Mouse (Mus musculus): ENCODE results near the gene Eif5. TPM values are rescaled to one million over a fixed set of nuclear protein-coding genes. Genes with fewer than 3 reads are reported as not detected.

The Eif5 gene
- total RNA-seq, 2 experiments from 2014 or later = 253 to 260 TPM

DNA sequence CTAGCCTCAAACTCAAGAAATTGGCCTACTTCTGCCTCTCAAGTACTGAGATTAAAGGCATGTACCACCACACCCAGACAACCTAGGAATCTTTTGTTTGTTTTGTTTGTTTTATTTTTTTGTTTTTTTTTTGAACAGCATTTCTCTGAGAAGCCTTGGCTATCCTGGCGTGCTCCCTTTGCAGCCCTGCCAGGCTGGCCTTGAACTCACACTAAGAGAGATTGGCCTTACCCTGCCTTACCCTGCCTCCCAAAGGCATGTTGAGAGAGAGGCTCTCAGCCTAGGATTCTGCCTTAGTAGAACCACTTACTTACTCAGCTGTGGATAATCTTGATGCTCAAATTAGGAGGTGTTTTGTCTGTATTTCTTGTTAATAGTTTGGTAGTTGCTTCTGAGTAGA is 45.2 kb downstream of the Eif5 start:
- no peak for DNase-seq (ENCODE audit: low spot score in 2 of 2)
- 0 out of 2 replicates have a peak overlapping the region, but pooled peaks have one; percentile 20 for H3K27ac ChIP-seq
- no peak overlapping the region for H3K4me3 ChIP-seq
- TF ChIP-seq CTCF (conservative IDR thresholded peaks at IDR 0.05) = no peak

DNA sequence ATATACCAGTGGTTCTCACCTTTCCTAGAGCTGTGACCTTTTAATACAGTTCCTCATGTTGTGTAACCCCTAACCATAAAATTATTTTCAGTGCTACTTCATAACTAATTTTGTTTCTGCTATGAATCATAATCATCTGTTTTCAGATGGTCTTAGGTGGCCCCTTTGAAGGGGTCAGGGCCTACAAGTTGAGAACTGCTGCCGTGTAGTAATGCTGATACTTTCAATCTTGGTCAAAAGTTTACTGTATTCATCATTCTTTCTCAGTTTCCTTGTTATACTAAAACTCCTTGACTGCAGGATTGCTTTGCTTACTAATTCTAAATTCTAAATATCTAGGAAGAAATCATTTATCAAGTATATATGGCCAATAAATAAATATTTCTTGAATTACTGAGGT is 46.6 kb downstream of the Eif5 start:
- no peak for TF ChIP-seq CTCF (conservative IDR thresholded peaks at IDR 0.05)
- no peak for DNase-seq (ENCODE audit: low spot score in 2 of 2)
- H3K27ac ChIP-seq = no peak overlapping the region

DNA sequence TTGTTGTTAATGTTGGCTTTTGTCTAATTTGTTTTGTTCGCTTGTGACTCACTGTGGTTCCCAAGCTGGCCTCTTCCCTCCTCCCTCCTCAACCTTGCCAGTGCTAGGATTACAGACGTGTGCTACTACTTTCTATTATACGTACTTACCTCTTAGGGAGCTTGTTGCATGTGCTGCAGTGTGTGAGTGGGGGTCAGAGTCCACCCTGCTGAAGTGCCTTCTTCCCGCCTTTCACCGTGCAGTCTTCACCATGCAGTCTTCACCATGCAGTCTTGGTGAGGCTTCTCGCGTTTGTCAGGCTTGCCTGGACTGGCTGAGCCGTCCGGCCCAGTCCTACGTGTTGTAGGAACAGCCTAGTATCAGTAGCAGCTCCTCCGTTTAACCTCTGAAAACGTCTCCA is 49.4 kb downstream of the Eif5 start:
- Histone ChIP-seq H3K4me3 (no peak overlapping the region), H3K27ac (peak overlapping the region; percentile 44; the same call in 1 of the 2 replicates)
- no peak for TF ChIP-seq CTCF (conservative IDR thresholded peaks at IDR 0.05)
- DNase-seq (ENCODE audit: low spot score in 2 of 2) = no peak

More for the DNA sequence above, 46.6 kb downstream of the Eif5 start:
- H3K4me3 ChIP-seq = no peak overlapping the region

DNA sequence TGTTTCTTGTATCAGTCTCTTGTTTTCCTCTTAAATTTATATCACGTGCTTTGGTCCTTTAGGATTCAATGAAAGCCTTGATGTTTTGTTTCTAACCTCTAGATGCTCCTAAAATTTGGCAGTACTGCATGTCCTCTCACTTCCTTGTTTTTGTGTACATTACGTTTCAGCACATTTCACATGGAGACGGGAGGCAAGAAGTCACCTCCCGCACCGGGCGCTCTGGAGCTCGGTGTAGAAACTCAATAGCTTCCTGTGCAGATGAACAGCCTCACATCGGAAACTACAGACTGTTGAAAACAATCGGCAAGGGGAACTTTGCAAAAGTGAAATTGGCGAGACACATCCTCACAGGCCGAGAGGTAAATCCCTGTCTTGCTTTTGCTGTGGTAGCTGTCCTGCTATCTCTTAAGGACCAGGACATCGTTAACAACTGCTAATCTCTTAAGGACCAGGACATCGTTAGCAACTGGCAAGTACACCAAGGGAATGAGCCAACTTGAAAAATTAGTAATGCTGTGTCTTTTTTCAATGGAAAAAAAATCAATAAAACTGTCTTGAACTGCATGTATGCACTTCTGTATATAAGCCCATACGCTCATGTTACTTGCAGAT is 54.7 kb downstream of the Eif5 start:
- peak overlapping the region; percentile 0; the same call in 1 of the 2 replicates for H3K27ac ChIP-seq

GRCm38 (mm10) chr12:111593775-111594174 is 56.0 kb downstream of the Eif5 start:
- H3K27ac ChIP-seq = no peak overlapping the region
- no peak for DNase-seq (ENCODE audit: low spot score in 2 of 2)
- no peak for TF ChIP-seq CTCF (conservative IDR thresholded peaks at IDR 0.05)
- H3K4me3 ChIP-seq = no peak overlapping the region

More for the DNA sequence above, 54.7 kb downstream of the Eif5 start:
- no peak for DNase-seq (ENCODE audit: low spot score in 2 of 2)
- no peak for TF ChIP-seq CTCF (conservative IDR thresholded peaks at IDR 0.05)
- no peak overlapping the region for H3K4me3 ChIP-seq

Other genes starting within 250 kb of the Eif5 start
- 100 to 1,000 TPM; 113 to 122 TPM for gene Cdc42bpb, start 160.3 kb upstream of the Eif5 start, total RNA-seq (2021)
- 1 to 10 TPM; 1.2 to 1.4 TPM for gene Lbhd2, start 131.2 kb upstream of the Eif5 start, total RNA-seq (2021)
- gene Exoc3l4, start 121.0 kb upstream of the Eif5 start, total RNA-seq (2021) = 1 to 10 TPM; 4.5 to 6.3 TPM
- under 1 TPM; 0.59 to 0.76 TPM for gene Tnfaip2, start 95.5 kb upstream of the Eif5 start, total RNA-seq (2021)
- 1 to 10 TPM; 5.2 to 6.1 TPM for gene Gm266, start 52.2 kb upstream of the Eif5 start, total RNA-seq (2021)
- gene Mark3, start 36.5 kb downstream of the Eif5 start, total RNA-seq (2021) = 100 to 1,000 TPM; 108 to 110 TPM
- 1,000 to 10,000 TPM; 1,228 to 1,237 TPM for gene Ckb, start 134.3 kb downstream of the Eif5 start, total RNA-seq (2021)
- 10 to 100 TPM; 16.7 to 18.0 TPM for gene Trmt61a, start 140.1 kb downstream of the Eif5 start, total RNA-seq (2021)
- 10 to 100 TPM; 50.6 to 50.9 TPM for gene Bag5, start 175.2 kb downstream of the Eif5 start, total RNA-seq (2021)
- gene Apopt1, start 175.2 kb downstream of the Eif5 start, total RNA-seq (2021) = 10 to 100 TPM; 35.7 to 36.8 TPM
- 100 to 1,000 TPM; 654 to 684 TPM for gene Klc1, start 220.8 kb downstream of the Eif5 start, total RNA-seq (2021)

Data from layer of hippocampus, adult 2 months (tissue).